Mouse (Mus musculus): Measurements from ENCODE around the gene Ttll3. TPM values are rescaled to one million over a fixed set of nuclear protein-coding genes. Genes with fewer than 3 reads are reported as not detected.
A peak's percentile ranks its signal among the peaks of the same experiment; 100 is the strongest.

Ttll3 gene
- polyA plus RNA-seq, 1 experiment from 2014 or later: 4.6 TPM

DNA sequence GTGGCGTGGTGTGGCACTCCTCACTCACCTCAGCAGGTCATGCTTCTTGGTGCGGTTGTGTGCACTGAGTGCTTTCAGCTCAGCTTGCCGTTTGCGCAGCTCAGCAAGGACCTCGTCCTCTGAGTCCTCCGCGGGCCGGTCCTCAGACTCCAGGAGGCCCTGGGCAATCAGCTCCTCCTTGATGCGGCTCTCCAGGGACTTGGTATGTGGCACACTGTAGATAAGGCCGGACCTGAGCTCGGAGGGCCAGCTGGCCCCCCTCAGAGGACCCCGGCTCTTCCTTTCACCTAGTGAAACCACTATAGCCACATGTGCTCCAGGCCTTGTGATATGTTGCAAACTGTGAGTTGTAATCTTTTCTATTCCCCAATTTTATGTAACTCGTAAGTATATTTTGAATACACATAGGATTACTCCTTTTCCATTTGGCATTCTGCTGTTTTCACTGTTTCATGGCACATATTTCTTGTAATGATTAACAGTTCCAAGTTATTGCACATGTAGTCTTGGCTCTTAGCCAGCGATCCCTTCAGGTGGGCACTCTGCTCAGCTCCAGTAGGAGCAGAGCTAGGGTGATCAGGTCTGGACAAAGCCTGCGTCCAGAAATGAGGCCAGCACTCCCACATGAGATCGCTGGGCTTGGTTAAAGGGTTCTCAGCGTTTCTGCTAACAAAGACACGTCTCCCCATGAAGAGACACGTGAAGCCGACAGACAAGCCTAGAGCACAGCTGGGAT lies 18.7 kb upstream of the Ttll3 start:
- ATAC-seq (ENCODE audit: insufficient read depth, low FRiP score): no peak
- Histone ChIP-seq H3K27ac (ENCODE audit: low read length) (no peak overlapping the region), H3K36me3 (ENCODE audit: control insufficient read depth, insufficient read depth, low read length) (peaks cover 12% of the 10 kb centered on the region; the same call in 1 of the 2 replicates), H3K4me1 (ENCODE audit: control insufficient read depth, insufficient read depth, low read length) (no peaks in the 10 kb centered on the region), H3K4me3 (replicated peaks; ENCODE audit: low read length) (no peak overlapping the region), H3K27me3 (ENCODE audit: control insufficient read depth, insufficient read depth, low read length) (no peaks in the 10 kb centered on the region), H3K4me2 (ENCODE audit: low read depth, low read length) (no peak overlapping the region), H3K9me3 (replicated peaks; ENCODE audit: control insufficient read depth, low read length) (no peaks in the 10 kb centered on the region), H3K9ac (ENCODE audit: low read length) (no peak overlapping the region)
- WGBS: 87% methylated on average over 20 of the region's 20 CpGs

DNA sequence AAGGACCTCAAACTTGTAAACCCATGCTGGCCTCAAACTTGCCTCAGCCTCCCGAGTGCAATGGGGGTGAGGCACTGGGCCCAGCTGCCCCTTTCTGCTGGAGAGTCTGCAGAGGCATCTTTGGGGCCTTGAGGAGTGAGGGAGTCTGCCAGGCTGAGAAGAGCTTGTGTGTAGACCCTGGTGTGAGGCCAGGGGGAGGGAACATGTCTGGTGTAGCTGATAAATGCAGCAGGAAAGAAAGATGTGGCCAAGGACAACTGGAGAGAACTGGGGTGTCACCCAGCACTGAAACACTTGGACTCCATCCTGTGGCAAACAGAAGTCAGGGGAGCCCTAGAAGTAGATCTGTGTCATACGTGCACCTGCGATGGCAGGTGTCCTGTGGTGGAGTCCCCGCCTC lies 15.6 kb upstream of the Ttll3 start:
- Histone ChIP-seq H3K9ac (ENCODE audit: low read length) (no peak overlapping the region), H3K36me3 (ENCODE audit: control insufficient read depth, insufficient read depth, low read length) (peaks cover 15% of the 10 kb centered on the region), H3K4me3 (replicated peaks; ENCODE audit: low read length) (no peak overlapping the region), H3K4me1 (ENCODE audit: control insufficient read depth, insufficient read depth, low read length) (0 out of 2 replicates have a peak, but pooled peaks cover 6% of the 10 kb centered on the region), H3K4me2 (ENCODE audit: low read depth, low read length) (no peak overlapping the region), H3K27ac (ENCODE audit: low read length) (no peak overlapping the region), H3K9me3 (replicated peaks; ENCODE audit: control insufficient read depth, low read length) (no peaks in the 10 kb centered on the region), H3K27me3 (ENCODE audit: control insufficient read depth, insufficient read depth, low read length) (no peaks in the 10 kb centered on the region)
- ATAC-seq (ENCODE audit: insufficient read depth, low FRiP score): no peak
- 84% methylated on average over 4 of the region's 4 CpGs for WGBS

GRCm38 (mm10) chr6:113377172-113377495 lies 11.9 kb upstream of the Ttll3 start:
- Histone ChIP-seq H3K4me1 (ENCODE audit: control insufficient read depth, insufficient read depth, low read length) (peaks cover 15% of the 10 kb centered on the region; the same call in 1 of the 2 replicates), H3K4me2 (ENCODE audit: low read depth, low read length) (peak overlapping the region; percentile 72), H3K9ac (ENCODE audit: low read length) (peak overlapping the region; percentile 96), H3K27ac (ENCODE audit: low read length) (peak overlapping the region; percentile 98), H3K27me3 (ENCODE audit: control insufficient read depth, insufficient read depth, low read length) (no peaks in the 10 kb centered on the region), H3K9me3 (replicated peaks; ENCODE audit: control insufficient read depth, low read length) (no peaks in the 10 kb centered on the region), H3K4me3 (replicated peaks; ENCODE audit: low read length) (peak overlapping the region; percentile 100), H3K36me3 (ENCODE audit: control insufficient read depth, insufficient read depth, low read length) (peaks cover 26% of the 10 kb centered on the region)
- no peak for ATAC-seq (ENCODE audit: insufficient read depth, low FRiP score)
- WGBS: 5% methylated on average over 7 of the region's 7 CpGs

- peak; percentile 96 for ATAC-seq (ENCODE audit: insufficient read depth, low FRiP score)
- Histone ChIP-seq H3K9ac (ENCODE audit: low read length) (peak within 1 kb of the TSS; percentile 96), H3K36me3 (ENCODE audit: control insufficient read depth, insufficient read depth, low read length) (peaks cover 28% of the 10 kb centered on the region), H3K27me3 (ENCODE audit: control insufficient read depth, insufficient read depth, low read length) (no peaks in the 10 kb centered on the region), H3K9me3 (replicated peaks; ENCODE audit: control insufficient read depth, low read length) (no peaks in the 10 kb centered on the region), H3K4me1 (ENCODE audit: control insufficient read depth, insufficient read depth, low read length) (peaks cover 15% of the 10 kb centered on the region; the same call in 1 of the 2 replicates), H3K27ac (ENCODE audit: low read length) (peak within 1 kb of the TSS; percentile 98), H3K4me3 (replicated peaks; ENCODE audit: low read length) (peak within 1 kb of the TSS; percentile 100), H3K4me2 (ENCODE audit: low read depth, low read length) (peak within 1 kb of the TSS; percentile 85)
- WGBS: under 1% methylated on average over 61 of the region's 61 CpGs
These were observed 11.3 kb upstream of the Ttll3 start, which contains the start of the genes Tada3 and Arpc4 for GRCm38 (mm10) chr6:113377496-113378385. Gene Tada3 (minus strand): TSS chr6:113377883. Gene Arpc4 (plus strand): TSS chr6:113378115.

GRCm38 (mm10) chr6:113379246-113379645 lies 9.8 kb upstream of the Ttll3 start:
- Histone ChIP-seq H3K27ac (ENCODE audit: low read length) (no peak overlapping the region), H3K9ac (ENCODE audit: low read length) (peak overlapping the region; percentile 7; the same call in 1 of the 2 replicates), H3K27me3 (ENCODE audit: control insufficient read depth, insufficient read depth, low read length) (no peaks in the 10 kb centered on the region), H3K4me2 (ENCODE audit: low read depth, low read length) (peak overlapping the region; percentile 85), H3K36me3 (ENCODE audit: control insufficient read depth, insufficient read depth, low read length) (peaks cover 38% of the 10 kb centered on the region), H3K9me3 (replicated peaks; ENCODE audit: control insufficient read depth, low read length) (no peaks in the 10 kb centered on the region), H3K4me1 (ENCODE audit: control insufficient read depth, insufficient read depth, low read length) (peaks cover 15% of the 10 kb centered on the region; the same call in 1 of the 2 replicates), H3K4me3 (replicated peaks; ENCODE audit: low read length) (peak overlapping the region; percentile 100)
- no peak for ATAC-seq (ENCODE audit: insufficient read depth, low FRiP score)
- 65% methylated on average over 6 of the region's 6 CpGs for WGBS

- Histone ChIP-seq H3K4me1 (ENCODE audit: control insufficient read depth, insufficient read depth, low read length) (peaks cover 15% of the 10 kb centered on the region; the same call in 1 of the 2 replicates), H3K9ac (ENCODE audit: low read length) (no peak overlapping the region), H3K4me3 (replicated peaks; ENCODE audit: low read length) (no peak overlapping the region), H3K36me3 (ENCODE audit: control insufficient read depth, insufficient read depth, low read length) (peaks cover 40% of the 10 kb centered on the region), H3K27me3 (ENCODE audit: control insufficient read depth, insufficient read depth, low read length) (no peaks in the 10 kb centered on the region), H3K9me3 (replicated peaks; ENCODE audit: control insufficient read depth, low read length) (no peaks in the 10 kb centered on the region), H3K4me2 (ENCODE audit: low read depth, low read length) (no peak overlapping the region), H3K27ac (ENCODE audit: low read length) (no peak overlapping the region)
- ATAC-seq (ENCODE audit: insufficient read depth, low FRiP score): no peak
- 94% methylated on average over 11 of the region's 11 CpGs for WGBS
These were observed 8.6 kb upstream of the Ttll3 start for GRCm38 (mm10) chr6:113380480-113380879.

- 89% methylated on average over 8 of the region's 8 CpGs for WGBS
- no peaks in the 10 kb centered on the region for H3K27me3 ChIP-seq (ENCODE audit: control insufficient read depth, insufficient read depth, low read length)
- peaks cover 56% of the 10 kb centered on the region for H3K36me3 ChIP-seq (ENCODE audit: control insufficient read depth, insufficient read depth, low read length)
- peaks cover 5% of the 10 kb centered on the region; the same call in 1 of the 2 replicates for H3K4me1 ChIP-seq (ENCODE audit: control insufficient read depth, insufficient read depth, low read length)
- no peak for ATAC-seq (ENCODE audit: insufficient read depth, low FRiP score)
- H3K27ac ChIP-seq (ENCODE audit: low read length): no peak overlapping the region
- no peak overlapping the region for H3K4me3 ChIP-seq (replicated peaks; ENCODE audit: low read length)
- no peak overlapping the region for H3K4me2 ChIP-seq (ENCODE audit: low read depth, low read length)
- H3K9ac ChIP-seq (ENCODE audit: low read length): no peak overlapping the region
- H3K9me3 ChIP-seq (replicated peaks; ENCODE audit: control insufficient read depth, low read length): no peaks in the 10 kb centered on the region
These were observed 4.6 kb upstream of the Ttll3 start for GRCm38 (mm10) chr6:113384351-113384927.

- Histone ChIP-seq H3K36me3 (ENCODE audit: control insufficient read depth, insufficient read depth, low read length) (peaks cover 62% of the 10 kb centered on the region), H3K4me2 (ENCODE audit: low read depth, low read length) (no peak overlapping the region), H3K4me3 (replicated peaks; ENCODE audit: low read length) (no peak overlapping the region), H3K9ac (ENCODE audit: low read length) (no peak overlapping the region), H3K27ac (ENCODE audit: low read length) (no peak overlapping the region), H3K4me1 (ENCODE audit: control insufficient read depth, insufficient read depth, low read length) (no peaks in the 10 kb centered on the region), H3K9me3 (replicated peaks; ENCODE audit: control insufficient read depth, low read length) (no peaks in the 10 kb centered on the region), H3K27me3 (ENCODE audit: control insufficient read depth, insufficient read depth, low read length) (no peaks in the 10 kb centered on the region)
- WGBS: 76% methylated on average over 11 of the region's 11 CpGs
- ATAC-seq (ENCODE audit: insufficient read depth, low FRiP score): no peak
These were observed 3.8 kb upstream of the Ttll3 start for GRCm38 (mm10) chr6:113385160-113385714.
